Mouse (Mus musculus) liver, postnatal 0 days (tissue): ENCODE results near the gene Gipc2.

Experiments
- CTCF ChIP-seq: sonication (generic); IDR thresholded peaks from 2 replicates; pipeline ENCODE4 v1.5.1; 2016; ENCODE audit warnings: antibody characterized with exemption, low read depth
- EP300 ChIP-seq: IDR thresholded peaks from 2 replicates; pipeline ENCODE4 v1.6.1; 2016; ENCODE audit warnings: antibody characterized with exemption, low read depth, mild to moderate bottlenecking

DNA sequence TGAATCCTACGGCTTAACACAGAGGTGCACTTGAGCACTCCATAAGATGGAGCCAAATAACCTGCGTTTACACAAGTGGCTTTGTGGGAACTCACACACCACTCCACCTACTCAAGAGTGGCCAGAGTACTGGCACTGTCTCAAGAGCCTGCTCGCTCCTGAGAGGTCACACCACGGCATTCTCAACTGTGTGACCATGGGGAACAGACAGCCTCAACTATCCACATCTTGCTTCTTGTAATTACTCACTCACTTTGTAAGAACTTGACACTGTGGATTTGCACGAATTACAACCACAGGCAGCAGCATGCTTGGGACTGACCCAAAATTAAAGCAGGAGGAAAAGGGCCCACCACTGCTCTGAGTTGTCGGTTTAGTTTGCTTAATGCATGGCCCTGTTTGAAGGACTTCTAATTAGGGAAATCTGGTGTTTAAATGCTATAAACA is 25.8 kb upstream of the Gipc2 start:
- TF ChIP-seq CTCF (peak; percentile 42), EP300 (no peak)
